Mouse (Mus musculus): Measurements from ENCODE around the gene Prtn3. TPM values are rescaled to one million over a fixed set of nuclear protein-coding genes. Genes with fewer than 3 reads are reported as not detected.

Prtn3 gene
- 12.8 and 15.9 TPM in 2 replicates for polyA plus RNA-seq (2015; fragmentation: Nextera tagmentation; extraction: Ambion mirVana)

- Histone ChIP-seq H3K4me3 (peak within 1 kb of the TSS; percentile 74), H3K9me3 (replicated peaks) (no peaks in the 10 kb centered on the region), H3K4me2 (peak within 1 kb of the TSS; percentile 78), H3K9ac (peak within 1 kb of the TSS; percentile 94), H3K36me3 (ENCODE audit: poor library complexity, severe bottlenecking) (peaks cover 24% of the 10 kb centered on the region), H3K4me1 (peaks cover 40% of the 10 kb centered on the region), H3K27ac (peak within 1 kb of the TSS; percentile 94), H3K27me3 (0 out of 2 replicates have a peak, but pooled peaks cover 8% of the 10 kb centered on the region)
- ATAC-seq = peak; percentile 90
- under 1% methylated on average over 52 of the region's 57 CpGs for WGBS
These were observed at the start of gene Prtn3, which contains the start of gene Plppr3 for GRCm38 (mm10) chr10:79874290-79874862. Gene Prtn3 (plus strand): TSS chr10:79874476. Gene Plppr3 (minus strand): TSS chr10:79874634.

GRCm38 (mm10) chr10:79831583-79831982 is 42.7 kb upstream of the Prtn3 start:
- Histone ChIP-seq H3K4me3 (no peak overlapping the region), H3K27ac (no peak overlapping the region), H3K9ac (no peak overlapping the region), H3K4me1 (no peaks in the 10 kb centered on the region), H3K36me3 (ENCODE audit: poor library complexity, severe bottlenecking) (no peaks in the 10 kb centered on the region), H3K27me3 (no peaks in the 10 kb centered on the region), H3K4me2 (no peak overlapping the region), H3K9me3 (replicated peaks) (no peaks in the 10 kb centered on the region)
- 92% methylated on average over 3 of the region's 3 CpGs for WGBS
- no peak for ATAC-seq

- Histone ChIP-seq H3K4me2 (no peak overlapping the region), H3K4me1 (no peaks in the 10 kb centered on the region), H3K4me3 (no peak overlapping the region), H3K9ac (0 out of 2 replicates have a peak overlapping the region, but pooled peaks have one; percentile 12), H3K27ac (no peak overlapping the region), H3K9me3 (replicated peaks) (no peaks in the 10 kb centered on the region), H3K27me3 (no peaks in the 10 kb centered on the region), H3K36me3 (ENCODE audit: poor library complexity, severe bottlenecking) (no peaks in the 10 kb centered on the region)
- no peak for ATAC-seq
- 74% methylated on average over 7 of the region's 7 CpGs for WGBS
These were observed 42.1 kb upstream of the Prtn3 start for GRCm38 (mm10) chr10:79832026-79832785.

GRCm38 (mm10) chr10:79832786-79833181 is 41.5 kb upstream of the Prtn3 start:
- ATAC-seq = no peak
- H3K27me3 ChIP-seq = no peaks in the 10 kb centered on the region
- H3K4me1 ChIP-seq = no peaks in the 10 kb centered on the region
- 79% methylated on average over 9 of the region's 9 CpGs for WGBS
- H3K9me3 ChIP-seq (replicated peaks) = no peaks in the 10 kb centered on the region
- H3K9ac ChIP-seq = 0 out of 2 replicates have a peak overlapping the region, but pooled peaks have one; percentile 12
- H3K36me3 ChIP-seq (ENCODE audit: poor library complexity, severe bottlenecking) = no peaks in the 10 kb centered on the region
- no peak overlapping the region for H3K4me3 ChIP-seq
- H3K4me2 ChIP-seq = no peak overlapping the region
- no peak overlapping the region for H3K27ac ChIP-seq

GRCm38 (mm10) chr10:79834769-79835398 is 39.4 kb upstream of the Prtn3 start:
- Histone ChIP-seq H3K4me3 (no peak overlapping the region), H3K9me3 (replicated peaks) (no peaks in the 10 kb centered on the region), H3K9ac (no peak overlapping the region; the same call in 1 of the 2 replicates), H3K36me3 (ENCODE audit: poor library complexity, severe bottlenecking) (no peaks in the 10 kb centered on the region), H3K4me1 (no peaks in the 10 kb centered on the region), H3K4me2 (no peak overlapping the region), H3K27ac (no peak overlapping the region), H3K27me3 (0 out of 2 replicates have a peak, but pooled peaks cover 3% of the 10 kb centered on the region)
- peak; percentile 77 for ATAC-seq
- WGBS = 28% methylated on average over 9 of the region's 9 CpGs

- Histone ChIP-seq H3K9ac (no peak overlapping the region), H3K27ac (no peak overlapping the region), H3K4me2 (no peak overlapping the region), H3K36me3 (ENCODE audit: poor library complexity, severe bottlenecking) (no peaks in the 10 kb centered on the region), H3K4me1 (peaks cover 11% of the 10 kb centered on the region), H3K27me3 (0 out of 2 replicates have a peak, but pooled peaks cover 3% of the 10 kb centered on the region), H3K9me3 (replicated peaks) (no peaks in the 10 kb centered on the region), H3K4me3 (no peak overlapping the region)
- ATAC-seq = no peak
- WGBS = 99% methylated on average over 3 of the region's 3 CpGs
These were observed 37.4 kb upstream of the Prtn3 start for GRCm38 (mm10) chr10:79836918-79837317.

DNA sequence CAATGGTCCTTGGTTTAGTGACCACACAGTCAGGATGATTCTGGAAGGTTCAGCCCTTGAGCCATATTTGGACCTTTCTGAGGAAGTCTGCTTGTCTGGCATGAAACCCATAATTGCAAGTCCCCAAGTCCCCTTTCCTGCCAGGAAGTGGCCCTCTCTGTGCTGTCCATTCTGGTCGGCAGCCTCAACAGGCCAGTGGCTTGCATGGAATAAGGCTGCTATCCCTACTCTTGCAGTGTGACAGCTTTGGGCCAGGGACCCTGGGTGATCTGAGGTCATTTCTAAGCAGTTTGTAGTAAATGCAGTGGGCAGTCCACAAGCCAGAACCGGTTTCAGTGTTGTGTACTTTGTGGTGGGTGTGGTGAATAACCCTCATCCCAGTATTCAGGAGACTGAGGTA is 36.1 kb upstream of the Prtn3 start:
- Histone ChIP-seq H3K27ac (no peak overlapping the region), H3K9ac (no peak overlapping the region), H3K4me1 (peaks cover 19% of the 10 kb centered on the region), H3K4me2 (no peak overlapping the region), H3K9me3 (replicated peaks) (no peaks in the 10 kb centered on the region), H3K27me3 (0 out of 2 replicates have a peak, but pooled peaks cover 3% of the 10 kb centered on the region), H3K36me3 (ENCODE audit: poor library complexity, severe bottlenecking) (no peaks in the 10 kb centered on the region), H3K4me3 (no peak overlapping the region)
- no peak for ATAC-seq
- 76% methylated on average over 2 of the region's 2 CpGs for WGBS

DNA sequence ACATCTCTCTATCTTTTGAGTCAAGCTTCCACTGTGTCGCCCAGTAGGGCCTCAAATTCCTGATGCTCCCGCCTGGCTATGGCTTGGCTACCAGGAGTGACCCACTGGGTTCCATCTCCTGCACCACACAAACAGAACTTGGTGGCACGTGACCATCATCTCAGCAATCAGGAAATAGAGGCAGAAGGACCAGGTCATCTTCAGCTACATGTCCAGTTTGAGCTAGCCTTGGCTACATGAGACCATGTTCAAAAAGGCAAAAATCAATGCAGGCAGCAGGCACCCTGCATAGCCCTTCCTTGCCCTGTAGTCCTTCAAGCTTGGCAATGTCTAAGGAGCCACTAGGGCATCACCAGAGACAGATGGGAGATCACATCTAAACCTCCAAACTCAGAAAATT is 34.2 kb upstream of the Prtn3 start:
- ATAC-seq = no peak
- WGBS = 92% methylated on average over 3 of the region's 3 CpGs
- Histone ChIP-seq H3K4me3 (no peak overlapping the region; the same call in 1 of the 2 replicates), H3K9me3 (replicated peaks) (no peaks in the 10 kb centered on the region), H3K9ac (no peak overlapping the region), H3K27ac (peak overlapping the region; percentile 49), H3K4me2 (peak overlapping the region; percentile 67), H3K27me3 (0 out of 2 replicates have a peak, but pooled peaks cover 3% of the 10 kb centered on the region), H3K36me3 (ENCODE audit: poor library complexity, severe bottlenecking) (no peaks in the 10 kb centered on the region), H3K4me1 (peaks cover 27% of the 10 kb centered on the region)

DNA sequence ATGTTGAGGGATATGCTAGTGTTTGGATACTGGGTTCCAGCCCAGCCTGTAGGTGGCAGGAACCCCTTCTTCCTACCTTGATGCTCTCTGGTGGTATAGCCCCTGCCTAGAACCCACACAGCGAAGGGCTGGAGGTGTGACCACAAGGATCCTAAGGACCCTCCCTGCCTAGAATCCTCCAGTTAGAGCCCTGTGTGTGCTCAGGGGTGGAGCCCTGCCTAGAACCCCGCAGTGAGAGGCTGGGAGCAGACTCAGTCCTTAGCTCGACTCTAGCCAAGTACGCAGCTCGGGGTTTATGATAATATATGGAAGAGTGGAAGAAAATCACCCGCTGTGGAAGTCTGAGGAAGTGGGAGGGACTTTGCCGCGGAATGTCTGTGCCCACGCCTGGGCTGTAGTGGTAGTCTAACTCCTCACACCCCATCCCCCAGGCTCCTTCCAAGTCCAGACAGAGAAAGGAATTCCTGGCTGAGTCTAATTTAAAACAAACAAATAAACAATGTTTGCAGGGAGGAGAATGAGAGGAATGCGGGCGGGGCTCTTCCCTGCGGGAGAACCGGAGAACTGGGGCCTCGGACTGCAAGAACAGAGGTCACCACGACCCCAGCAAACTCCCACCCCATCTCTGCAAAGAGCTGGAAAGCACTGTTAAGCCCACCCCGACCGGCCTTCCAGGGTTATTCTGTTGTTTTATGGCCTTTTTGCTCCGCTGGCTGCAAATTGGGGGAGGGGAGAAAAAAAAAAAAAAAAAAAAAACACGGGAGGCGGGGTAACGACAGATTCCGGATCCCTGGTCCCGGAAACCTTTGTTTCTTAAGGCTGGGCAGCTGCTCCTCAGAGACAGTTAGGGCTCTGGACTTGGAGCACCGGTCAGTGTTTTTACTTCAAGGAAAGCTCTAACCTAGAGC is 33.4 kb upstream of the Prtn3 start:
- H3K27ac ChIP-seq = peak overlapping the region; percentile 49
- H3K4me2 ChIP-seq = peak overlapping the region; percentile 67
- 0 out of 2 replicates have a peak, but pooled peaks cover 3% of the 10 kb centered on the region for H3K27me3 ChIP-seq
- 3% methylated on average over 24 of the region's 24 CpGs for WGBS
- ATAC-seq = peak; percentile 80
- H3K4me3 ChIP-seq = peak overlapping the region; percentile 36
- no peaks in the 10 kb centered on the region for H3K36me3 ChIP-seq (ENCODE audit: poor library complexity, severe bottlenecking)
- no peaks in the 10 kb centered on the region for H3K9me3 ChIP-seq (replicated peaks)
- H3K4me1 ChIP-seq = peaks cover 27% of the 10 kb centered on the region
- peak overlapping the region; percentile 58 for H3K9ac ChIP-seq

DNA sequence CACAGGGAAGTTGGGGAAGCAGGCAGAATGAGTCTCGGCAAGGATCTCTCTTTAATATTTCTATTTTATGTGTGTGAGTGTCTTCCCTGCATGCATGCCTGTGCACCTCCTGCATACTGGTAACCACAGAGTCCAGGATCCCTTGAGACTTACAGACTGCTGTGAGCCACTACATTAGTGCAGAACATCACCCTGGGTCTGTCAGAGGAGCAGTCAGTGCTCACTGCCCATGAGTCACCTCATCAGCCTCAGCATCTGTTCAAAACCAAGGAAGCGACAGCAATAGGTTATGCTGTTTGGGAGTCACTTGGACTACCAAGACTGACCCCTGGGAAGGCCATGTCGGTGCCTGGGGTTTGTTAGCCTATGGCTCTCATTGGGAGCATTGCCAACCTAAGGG is 32.0 kb upstream of the Prtn3 start:
- H3K4me3 ChIP-seq = no peak overlapping the region
- no peaks in the 10 kb centered on the region for H3K36me3 ChIP-seq (ENCODE audit: poor library complexity, severe bottlenecking)
- no peaks in the 10 kb centered on the region for H3K9me3 ChIP-seq (replicated peaks)
- H3K4me1 ChIP-seq = peaks cover 27% of the 10 kb centered on the region
- H3K27ac ChIP-seq = no peak overlapping the region
- ATAC-seq = no peak
- H3K27me3 ChIP-seq = 0 out of 2 replicates have a peak, but pooled peaks cover 3% of the 10 kb centered on the region
- no peak overlapping the region for H3K9ac ChIP-seq
- WGBS = 78% methylated on average over 3 of the region's 3 CpGs
- no peak overlapping the region for H3K4me2 ChIP-seq

DNA sequence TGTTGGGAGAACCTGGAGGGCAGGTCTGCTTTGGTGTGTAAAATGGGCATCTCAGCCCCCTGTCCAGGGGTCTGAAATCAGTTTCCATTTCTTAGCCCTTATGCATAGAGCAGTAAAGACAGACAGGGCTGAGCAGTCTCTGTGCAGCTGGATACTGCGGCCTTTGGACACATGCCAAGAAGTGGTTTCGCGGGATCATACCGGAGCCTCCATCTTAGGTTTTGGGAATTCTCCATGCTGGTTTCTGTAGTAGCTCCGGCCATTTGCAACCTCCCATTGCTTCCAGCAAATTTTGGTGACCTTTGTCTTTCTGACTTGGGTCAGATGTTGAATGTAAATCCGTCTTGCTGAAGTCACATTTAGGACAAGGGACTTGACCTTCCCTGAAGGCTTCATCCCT is 30.8 kb upstream of the Prtn3 start:
- Histone ChIP-seq H3K36me3 (ENCODE audit: poor library complexity, severe bottlenecking) (no peaks in the 10 kb centered on the region), H3K27ac (no peak overlapping the region), H3K9me3 (replicated peaks) (no peaks in the 10 kb centered on the region), H3K4me2 (no peak overlapping the region), H3K4me1 (peaks cover 31% of the 10 kb centered on the region), H3K27me3 (no peaks in the 10 kb centered on the region), H3K9ac (peak overlapping the region; percentile 34; the same call in 1 of the 2 replicates), H3K4me3 (no peak overlapping the region)
- WGBS = 45% methylated on average over 6 of the region's 6 CpGs
- ATAC-seq = 0 out of 2 replicates have a peak, but pooled peaks have one; percentile 48
